Mouse (Mus musculus) kidney, postnatal 10 days (tissue): ENCODE measurements at regions not wholly inside any gene's neighbourhood (a gene's known extent, or its start where the extent isn't known, plus 50 kb on each side); places are given as distances from the start of the nearest gene placed in this dataset.

Source experiments
- DNase-seq: peaks from one replicate; pipeline ENCODE4 v3.0.0; 2021; ENCODE audit warnings: mixed read lengths

DNA sequence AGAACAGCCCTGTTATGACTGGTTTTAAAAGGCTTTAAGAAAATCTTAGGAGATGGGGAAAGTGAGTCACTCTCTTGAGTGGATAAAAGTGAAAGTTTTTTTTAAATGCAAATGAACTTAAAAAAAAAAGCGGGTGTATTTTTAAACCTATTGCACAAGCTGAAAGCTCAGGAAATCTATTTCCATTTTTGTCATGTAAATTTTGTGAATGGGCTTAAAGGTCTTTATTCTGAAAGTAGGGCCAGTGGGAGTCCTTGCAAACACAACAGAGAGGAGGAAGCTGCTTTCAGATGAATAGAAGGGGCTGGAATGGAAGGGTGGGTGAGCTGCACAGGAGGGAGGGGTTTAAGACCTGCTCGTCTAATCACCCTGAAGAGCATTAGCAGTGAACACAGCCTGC, 62.9 kb downstream of the Fam84a start:
- DNase-seq = no peak

DNA sequence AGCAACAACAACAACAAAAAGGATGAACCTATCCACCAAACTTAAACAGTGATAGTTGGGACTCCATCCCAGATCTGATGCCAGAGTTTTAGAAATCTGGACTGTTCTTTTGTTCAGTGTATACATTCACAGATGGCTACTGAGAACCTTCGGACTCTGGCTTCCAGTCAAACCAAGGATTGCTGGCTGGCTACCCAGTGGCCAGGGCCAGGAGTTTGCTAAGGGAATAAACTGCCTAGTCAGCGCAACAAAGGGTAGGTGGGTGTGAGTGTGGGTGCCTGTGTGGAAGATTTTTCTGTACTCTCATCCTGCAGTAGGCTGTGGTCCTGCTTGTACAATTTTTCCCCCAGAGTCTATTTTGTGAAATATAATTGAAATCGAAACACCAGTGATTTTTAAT, 69.1 kb downstream of the Fam84a start:
- no peak for DNase-seq

DNA sequence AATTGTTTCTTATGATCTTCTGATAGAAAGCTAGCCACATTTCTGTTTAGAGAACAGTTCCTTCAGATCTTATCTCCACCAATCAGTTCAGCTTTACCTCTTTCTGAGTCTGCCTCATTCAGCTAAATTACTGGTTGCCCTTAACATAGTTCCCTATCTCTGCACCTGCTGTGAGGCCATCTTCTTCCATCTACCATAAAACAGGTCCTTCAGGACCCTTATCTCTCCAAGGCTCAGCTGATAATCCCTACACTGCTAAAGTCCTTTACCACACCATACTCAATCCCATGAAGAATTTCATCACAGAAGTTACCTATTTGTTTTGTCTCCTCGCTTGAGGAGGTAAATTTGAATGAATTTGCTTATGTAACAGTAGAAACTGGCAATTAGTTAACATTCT, 72.0 kb downstream of the Fam84a start:
- DNase-seq = no peak

DNA sequence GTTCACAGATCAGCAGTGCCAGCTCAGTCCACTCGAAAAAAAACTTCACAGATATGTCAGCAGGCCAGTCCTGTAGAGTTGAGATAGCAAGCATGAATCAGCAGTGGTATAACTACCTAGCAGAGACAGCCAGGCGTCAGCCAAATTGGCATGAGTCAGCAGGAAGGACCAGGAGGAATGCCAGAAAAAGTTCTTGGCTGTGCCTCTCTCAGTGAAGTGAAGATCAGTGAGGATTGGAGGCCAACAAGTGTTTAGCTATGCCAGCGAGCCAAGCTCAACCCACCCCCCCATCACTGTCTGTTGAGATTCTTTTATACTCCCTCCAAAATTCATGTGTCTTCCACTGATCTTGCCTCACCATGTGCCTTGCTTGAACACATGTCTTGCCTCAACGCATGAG, 82.8 kb downstream of the Fam84a start:
- no peak for DNase-seq

DNA sequence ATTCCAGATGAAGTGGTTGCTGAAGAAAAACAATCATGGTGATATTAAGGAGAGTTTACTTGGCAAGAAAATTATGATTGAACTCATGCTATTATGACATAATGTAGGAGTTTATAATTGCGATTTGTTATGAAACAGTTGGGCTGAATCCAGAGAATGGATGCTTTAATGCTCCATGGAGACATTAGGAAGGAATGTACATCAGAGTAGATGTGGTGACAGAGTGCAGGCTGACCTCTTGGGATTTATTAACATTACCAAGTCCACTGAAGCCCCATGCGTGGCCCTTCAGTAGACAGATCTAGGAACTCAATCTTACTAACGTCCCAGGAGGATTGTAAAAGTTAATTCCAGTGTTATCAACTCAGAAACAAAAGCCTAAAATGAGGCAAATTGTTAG, 86.5 kb downstream of the Fam84a start:
- DNase-seq = peak; percentile 7

DNA sequence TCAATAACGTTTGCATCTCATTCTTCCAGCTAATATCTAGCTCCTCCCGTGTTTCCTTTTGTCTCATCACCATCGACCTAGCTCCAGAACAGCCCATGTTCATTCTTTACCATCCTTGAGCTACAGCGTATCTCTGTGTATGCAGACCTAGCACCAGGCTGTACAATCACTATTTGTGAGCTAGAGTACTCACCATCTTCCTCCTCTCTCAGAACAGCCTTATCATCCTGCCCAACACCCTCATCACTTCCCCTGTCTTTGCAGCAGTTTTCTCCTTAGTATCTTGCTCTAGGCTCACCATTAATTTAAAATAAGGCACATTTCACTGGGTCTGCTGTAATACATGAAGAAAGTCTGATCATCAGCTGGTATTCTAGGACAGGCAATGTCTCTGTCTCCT, 88.6 kb downstream of the Fam84a start:
- no peak for DNase-seq

DNA sequence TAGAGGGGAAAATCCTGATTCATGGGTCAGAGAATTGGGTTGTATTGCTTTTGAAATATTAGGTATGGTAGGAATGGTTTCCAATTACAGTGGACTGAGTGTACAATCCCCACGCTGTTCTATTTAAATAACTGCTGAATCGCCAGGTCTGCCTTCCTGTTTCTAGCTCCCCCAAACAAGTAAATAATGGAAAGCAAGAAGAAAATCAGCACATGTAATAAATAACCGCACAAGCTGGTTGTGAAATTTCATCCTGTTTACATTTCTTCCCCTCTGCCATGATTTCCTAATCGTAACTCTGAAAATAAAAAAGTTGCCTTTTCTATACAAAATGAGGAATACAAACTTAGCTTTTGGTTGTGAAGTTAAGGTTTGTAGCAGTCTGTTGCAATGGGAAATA, 95.7 kb downstream of the Fam84a start:
- no peak for DNase-seq

DNA sequence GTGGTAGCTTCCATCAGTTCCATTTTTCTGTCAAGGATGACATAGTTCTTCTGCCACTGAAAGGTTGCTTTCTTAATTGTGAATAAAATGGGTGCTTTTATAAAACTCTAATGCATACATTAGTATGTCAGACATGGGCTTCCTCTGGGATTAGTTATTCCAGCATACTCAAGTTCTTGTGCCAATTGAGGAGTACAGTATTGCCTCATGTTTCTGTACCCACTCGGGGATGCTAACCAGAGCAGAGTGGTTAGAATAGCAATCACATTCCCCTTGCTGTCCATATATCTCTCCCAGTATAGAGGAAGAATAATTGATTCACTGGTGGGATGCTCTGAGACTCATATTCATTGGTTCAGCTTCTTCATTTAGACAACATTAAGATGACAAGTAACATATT, 119.5 kb downstream of the Fam84a start:
- DNase-seq = no peak

DNA sequence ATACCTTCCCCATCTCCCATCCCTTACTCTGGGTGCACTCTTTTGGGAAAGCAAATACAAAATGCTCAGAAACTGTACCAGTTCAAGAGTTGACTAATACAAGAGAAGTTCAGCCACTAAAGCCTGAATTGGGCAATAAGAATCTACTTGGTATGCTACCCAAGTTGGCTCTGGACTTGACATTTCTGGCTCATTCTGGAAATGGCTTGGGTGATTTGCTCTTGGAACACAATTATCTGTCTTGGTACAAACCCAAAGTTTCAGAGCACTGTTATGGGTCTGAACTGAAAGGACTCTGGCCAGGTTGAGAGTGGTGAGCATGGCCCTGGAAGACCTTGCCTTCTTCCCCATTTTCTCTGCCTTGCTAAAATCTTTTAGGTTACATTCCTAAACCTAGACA, 136.6 kb downstream of the Fam84a start:
- DNase-seq = no peak

DNA sequence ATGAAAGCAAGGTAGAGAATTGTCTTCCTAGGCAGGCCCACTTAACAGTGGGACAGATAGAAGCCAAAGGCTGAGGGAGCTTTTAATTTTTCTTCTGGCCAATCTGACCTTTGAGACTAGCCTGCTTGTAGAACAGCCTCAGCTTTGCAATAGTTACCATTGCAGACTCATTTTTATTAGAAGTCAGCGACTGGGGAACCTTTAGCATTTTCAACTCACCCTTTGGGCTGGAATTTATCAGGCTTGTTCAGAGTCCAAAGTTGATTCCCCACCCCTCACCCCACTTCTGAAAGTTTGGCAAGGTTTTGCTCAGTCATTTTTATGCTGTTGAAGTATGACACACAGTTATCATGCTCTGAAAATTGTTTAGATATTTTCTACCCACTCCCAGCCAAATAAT, 145.9 kb downstream of the Fam84a start:
- no peak for DNase-seq

DNA sequence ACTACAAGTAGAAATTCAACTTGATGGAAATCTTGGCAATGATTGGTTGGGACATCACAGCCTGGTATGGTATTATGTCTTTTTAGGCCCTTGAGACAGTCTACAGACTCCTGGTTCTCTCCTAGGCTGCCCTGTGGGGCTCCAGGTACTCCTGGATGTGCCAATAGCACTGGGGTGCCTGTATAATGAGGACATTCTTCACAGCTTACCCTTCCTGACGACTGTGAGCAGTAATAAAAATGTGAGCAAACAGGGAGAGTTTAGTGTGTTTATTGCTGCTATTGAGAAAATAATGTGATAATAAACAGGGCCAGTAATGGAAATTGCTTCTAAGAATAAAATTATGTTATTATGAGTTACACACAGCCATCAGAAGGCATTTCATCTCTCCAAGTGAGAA, 150.2 kb downstream of the Fam84a start:
- DNase-seq = no peak

DNA sequence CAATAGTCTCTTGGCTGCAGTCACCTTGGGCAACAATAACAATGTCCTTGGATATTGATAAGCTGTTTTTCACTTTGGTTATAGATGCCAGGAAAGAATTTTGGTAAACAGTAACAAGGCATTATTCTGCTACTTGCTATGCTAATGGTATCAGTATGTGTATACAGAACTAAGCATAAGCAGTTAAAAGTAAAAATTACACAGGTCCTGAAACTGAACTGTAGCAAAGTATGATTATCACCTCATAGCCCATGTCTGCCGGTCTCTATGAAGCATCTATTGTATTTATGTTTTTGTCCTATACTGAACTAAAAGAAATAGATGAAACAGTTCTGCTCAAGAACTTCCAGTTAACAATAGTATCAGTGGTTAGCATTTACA, 167.5 kb downstream of the Fam84a start:
- no peak for DNase-seq

DNA sequence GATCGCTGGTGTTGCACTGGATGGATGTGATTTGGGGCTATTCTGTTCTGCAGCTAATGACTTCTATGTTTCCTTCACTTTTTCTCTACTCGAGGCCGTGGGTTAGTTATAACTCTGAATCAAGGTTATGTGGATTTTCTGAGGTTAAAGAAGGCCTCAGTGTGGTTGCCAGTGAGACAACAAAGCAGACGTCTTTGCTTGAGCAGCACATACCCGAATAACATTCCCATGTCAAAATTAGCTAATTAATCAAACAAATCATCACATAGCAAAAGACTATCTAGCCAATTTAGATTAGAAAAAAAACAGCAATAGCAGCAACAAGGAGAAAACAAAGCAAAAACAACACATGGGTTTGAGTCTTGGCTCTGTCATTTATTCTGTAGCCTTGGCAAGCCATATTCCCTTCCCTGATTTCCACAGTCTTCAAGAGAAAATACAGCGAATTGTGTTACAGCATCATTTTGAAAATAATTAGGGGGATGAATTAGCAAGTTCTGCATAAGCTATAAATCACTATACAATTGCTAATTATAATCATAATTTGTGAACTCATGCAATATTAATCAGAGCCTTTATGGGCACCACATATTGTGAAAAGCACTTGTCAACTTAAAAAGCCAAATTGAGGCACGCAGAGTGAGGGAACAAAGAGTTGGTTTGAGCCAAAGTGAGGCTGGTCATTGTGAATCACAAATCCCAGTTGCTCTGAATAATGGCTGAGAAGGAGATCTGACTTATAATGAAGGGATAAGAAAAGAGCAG, 168.0 kb downstream of the Fam84a start:
- no peak for DNase-seq

DNA sequence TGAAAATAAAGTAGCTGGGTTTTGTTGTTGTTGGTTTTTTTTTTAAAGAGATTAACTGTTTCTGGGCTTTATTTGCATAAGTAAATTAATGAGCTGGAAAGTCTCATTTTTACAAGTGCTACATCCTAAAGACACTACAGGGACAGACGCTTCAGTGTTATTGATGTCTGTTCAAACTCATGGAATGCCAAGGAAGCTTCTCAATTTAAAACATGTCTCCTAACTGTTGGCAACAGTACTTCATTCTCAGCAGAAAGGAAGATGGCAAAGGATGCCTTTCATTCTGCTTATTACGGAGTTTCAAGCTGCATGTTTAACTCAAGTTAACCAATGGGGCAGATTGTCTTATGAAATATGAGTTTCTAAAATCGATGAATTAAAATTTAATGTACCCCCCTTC, 187.3 kb downstream of the Fam84a start:
- no peak for DNase-seq

DNA sequence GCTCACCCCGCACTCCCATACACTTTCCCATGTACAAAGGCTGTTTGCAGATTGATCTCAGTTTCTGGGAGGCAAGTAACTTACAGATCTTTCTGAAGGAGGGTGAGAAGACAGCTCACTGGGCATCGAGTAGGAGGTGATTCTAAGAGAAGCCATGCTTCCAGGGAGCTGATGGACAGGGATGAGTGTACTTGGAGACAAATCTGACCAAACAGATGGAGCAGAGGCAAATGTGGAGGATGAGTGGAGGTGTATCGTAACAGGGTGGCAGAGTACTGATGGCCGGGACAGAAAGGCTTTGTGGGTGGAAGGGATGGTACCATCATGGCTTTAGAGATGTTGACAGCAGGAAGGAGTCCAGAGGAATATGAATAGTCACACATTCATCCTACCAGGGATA, 212.4 kb downstream of the Fam84a start:
- no peak for DNase-seq

DNA sequence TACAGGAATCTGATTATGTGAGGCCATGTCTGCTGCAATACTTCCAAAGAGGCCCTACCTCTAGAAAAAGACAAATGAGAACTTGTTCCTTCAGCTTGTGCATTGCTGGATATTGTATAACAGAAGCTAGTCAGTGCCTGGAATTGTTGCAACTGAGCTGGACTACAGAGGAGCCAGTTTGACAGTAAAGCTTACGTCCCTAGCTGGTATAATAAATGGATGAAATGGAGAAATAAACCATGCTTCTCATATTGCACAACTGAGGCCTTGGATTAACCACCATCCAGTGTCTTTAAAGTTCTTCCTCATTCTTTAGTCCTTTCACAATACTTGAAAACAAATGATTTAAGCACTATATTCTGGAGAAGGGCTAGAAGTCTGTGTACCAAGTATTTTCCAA, 230.8 kb downstream of the Fam84a start:
- DNase-seq = no peak

DNA sequence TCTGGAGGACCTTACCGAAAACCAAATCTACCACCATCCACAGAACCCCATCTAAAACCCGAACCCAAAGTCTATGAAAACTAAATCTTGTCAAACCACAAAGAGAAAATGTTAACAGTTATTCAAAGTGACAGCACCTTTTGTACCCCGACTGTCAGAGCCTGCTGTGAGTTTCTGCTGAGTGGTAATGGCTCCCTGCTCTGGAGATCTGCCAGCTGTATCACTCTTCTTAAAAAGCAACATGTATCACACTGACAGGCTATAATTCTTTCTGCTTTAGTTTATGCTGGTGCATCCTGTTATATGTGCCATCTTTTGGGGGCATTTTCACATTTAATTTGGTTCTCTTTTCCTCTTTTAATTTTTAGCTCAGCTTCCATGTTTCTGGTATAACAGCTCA, 268.5 kb downstream of the Fam84a start:
- DNase-seq = no peak

DNA sequence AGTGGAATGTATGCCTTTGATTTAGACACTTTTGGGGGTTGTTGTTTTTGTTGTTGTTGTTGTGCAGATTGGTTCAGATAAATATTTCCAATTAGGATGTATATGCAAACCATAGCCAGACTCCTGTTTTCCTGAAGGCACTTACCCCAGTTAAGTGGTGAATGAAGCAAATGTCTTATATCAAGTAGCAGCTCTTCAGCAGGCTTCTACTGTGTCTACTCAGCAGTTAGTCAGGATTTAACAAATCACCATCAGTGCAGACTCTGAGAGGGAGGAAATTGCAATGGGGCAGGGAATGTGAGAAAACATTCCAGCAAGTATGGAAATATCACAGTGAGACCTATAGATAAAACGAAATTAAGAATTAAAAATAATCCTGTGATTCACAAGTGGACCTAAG, 282.7 kb downstream of the Fam84a start:
- no peak for DNase-seq

DNA sequence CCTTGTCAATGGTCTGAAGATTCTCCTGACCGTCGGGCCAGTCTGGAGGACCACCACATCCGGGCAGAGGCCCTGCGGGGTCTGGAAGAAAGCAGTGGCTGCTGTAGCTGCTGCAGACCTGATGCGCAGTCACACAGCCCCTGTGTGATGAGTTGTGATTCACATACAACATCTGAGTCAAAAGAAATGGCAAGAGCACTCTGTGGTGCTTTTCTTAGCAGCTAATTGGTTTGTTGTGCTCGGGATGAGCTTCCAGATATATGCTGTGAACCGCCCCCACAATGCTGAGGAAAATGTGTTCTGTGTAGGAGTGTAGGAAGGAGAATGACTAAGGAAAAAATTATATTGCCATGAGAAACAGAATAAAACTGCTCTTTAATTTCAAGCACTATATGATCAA, 290.6 kb downstream of the Fam84a start:
- DNase-seq = no peak

DNA sequence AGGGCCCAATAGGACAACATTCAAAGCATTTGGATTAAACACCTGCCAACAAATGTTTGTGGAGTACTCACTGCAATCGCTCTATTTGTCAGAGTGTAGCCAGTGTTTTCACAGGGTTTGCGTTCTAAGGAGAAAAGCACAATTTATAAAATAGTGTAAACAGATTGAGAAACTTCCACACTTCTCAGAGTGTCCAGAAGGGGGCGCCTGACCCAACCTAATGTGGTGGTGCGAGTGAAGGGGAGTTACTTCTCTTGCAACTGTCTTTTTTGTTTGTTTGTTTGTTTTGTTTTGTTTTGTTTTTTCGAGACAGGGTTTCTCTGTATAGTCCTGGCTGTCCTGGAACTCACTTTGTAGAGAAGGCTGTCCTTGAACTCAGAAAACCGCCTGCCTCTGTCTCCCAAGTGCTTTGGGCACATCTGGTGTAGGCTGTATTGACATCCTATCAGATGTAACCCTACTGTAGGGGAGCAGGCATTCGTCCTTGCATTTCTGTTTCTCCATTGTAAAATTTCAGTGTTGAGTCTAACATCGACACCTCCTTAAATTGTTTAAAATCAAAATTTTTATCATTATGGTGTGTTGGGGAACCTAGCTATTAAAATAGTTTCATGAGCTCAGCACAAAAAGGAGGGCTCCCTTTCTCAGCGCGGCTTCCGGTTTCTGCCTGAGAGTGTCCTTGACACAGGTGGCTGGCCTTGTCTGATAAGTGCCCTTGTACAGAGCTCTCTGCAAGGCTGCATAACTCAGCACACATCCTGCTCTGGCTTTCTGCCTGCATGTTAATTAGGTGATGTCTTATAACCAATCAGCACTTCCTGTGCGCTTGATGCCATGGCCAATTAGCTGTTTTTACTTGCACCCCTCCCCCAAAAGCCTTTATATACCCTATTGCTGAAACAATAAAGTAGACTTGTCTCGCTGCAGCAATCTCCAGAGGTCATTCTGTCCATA, 307.0 kb downstream of the Fam84a start:
- peak; percentile 69 for DNase-seq

DNA sequence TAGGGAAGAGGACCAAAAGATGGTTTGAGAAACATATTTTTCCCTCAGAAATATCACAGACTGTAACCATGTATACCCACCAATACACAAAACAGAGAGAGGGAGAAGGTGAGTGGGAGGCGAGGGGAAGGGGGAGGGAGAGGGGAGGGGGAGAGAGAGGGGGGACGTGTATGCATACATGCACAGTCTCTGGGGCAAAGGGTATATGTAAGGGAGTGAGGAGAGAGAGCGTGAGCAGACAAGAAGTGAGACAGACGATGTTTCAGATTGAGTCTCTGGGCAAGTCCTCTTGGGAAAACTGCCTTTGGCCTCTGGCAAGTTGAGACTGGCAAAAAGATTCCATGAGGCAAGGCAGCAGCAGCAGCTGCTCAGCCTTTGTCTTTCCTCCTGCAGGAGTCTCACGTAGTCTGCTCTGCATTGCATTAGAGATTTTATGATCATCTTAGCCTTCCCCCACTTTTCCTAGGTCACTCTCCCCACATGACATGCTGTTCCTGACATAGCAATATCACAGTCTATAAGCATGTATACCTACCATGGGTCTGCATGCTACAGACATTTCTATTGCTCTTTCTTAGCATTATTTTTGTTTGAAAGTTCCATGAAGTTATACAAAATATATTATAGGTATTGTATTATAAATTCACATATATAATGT, 308.3 kb downstream of the Fam84a start:
- DNase-seq = no peak

DNA sequence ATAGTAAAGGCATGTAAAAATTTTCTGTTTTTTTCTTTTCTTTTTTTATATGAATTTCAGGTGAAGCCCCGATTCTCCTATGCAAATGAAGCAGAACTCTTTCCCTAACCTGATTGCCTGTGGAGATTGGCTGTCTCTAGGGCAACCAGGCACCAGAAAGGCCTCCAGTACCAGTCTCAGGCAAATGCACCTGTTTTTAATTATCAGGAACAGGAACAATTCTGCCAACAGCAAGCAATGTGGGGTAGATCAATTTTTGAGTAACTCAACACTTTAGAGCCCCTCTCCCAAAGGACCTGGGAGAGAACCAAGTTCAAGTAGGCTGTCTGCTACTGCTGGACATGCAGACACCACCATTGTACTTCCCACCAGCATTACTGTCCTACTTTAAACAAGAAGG, 310.6 kb downstream of the Fam84a start:
- DNase-seq = no peak

DNA sequence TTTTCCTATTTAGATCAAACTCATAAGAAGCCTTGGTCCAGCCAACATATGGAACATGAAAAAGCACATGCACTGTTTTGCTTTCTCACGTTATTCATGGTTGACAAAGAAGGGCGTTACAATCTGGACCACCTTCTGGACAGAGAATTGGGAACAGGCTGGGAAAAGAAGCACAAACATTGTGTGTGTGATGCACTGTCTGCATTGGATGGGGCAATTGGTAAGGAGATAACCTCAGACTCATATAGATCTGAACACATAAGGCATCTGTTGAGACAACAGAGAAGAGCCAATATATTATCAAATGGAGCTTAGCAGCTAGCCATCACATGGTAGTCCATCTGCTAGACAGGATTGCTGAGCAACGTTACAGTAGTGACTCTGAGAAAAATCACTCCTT, 317.1 kb downstream of the Fam84a start:
- DNase-seq = no peak

DNA sequence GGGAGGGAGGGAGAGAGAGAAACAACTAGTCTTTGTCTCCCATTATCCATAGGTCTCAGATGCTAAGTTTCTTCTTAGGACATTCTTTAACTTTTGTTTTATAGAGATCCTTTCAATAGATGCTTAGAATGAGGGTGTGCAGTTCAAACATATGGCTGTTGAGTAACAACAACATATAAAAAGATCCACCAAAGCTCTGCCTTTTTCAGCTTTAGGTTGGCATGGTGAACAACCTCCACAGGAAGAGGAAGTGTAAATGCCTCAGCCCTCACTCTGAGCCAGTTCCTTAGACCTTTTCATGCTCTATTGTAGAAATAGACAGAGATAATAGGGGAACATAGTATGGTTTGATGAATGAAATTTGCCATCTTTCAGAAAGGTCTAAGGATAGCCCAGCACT, 326.0 kb downstream of the Fam84a start:
- DNase-seq = no peak
